Mouse (Mus musculus) myocyte (in vitro differentiated cells): ENCODE measurements at regions not wholly inside any gene's neighbourhood (a gene's known extent, or its start where the extent isn't known, plus 50 kb on each side); places are given as distances from the start of the nearest gene placed in this dataset.

Source experiments
- H3K27me3 ChIP-seq: one replicate; pipeline ENCODE4 v1.6.1; 2011; ENCODE audit not compliant: control insufficient read depth, insufficient read depth, insufficient read length
- H3K36me3 ChIP-seq: one replicate; pipeline ENCODE4 v1.6.1; 2011; ENCODE audit not compliant: control insufficient read depth, insufficient read depth
- H3K4me2 ChIP-seq: one replicate; pipeline ENCODE4 v1.6.1; 2011; ENCODE audit warnings: low read depth, control low read depth
- H3K4me3 ChIP-seq: one replicate; pipeline ENCODE4 v1.5.1; 2011; ENCODE audit warnings: mild to moderate bottlenecking, control low read depth, moderate library complexity
- H3K79me2 ChIP-seq: one replicate; pipeline ENCODE4 v1.6.1; 2011; ENCODE audit not compliant: control insufficient read depth, insufficient read depth
- H3ac ChIP-seq: one replicate; pipeline ENCODE4 v1.6.1; 2011; ENCODE audit not compliant: control insufficient read depth, insufficient read length
- CEBPB ChIP-seq: IDR thresholded peaks from 2 replicates; pipeline ENCODE4 v1.6.1; 2011; ENCODE audit warnings: mild to moderate bottlenecking, moderate library complexity; ENCODE audit not compliant: poor library complexity, insufficient read depth, severe bottlenecking
- E2F4 ChIP-seq: IDR thresholded peaks from one replicate; pipeline ENCODE4 v1.6.1; 2011; ENCODE audit warnings: mild to moderate bottlenecking, control low read depth, moderate library complexity; ENCODE audit not compliant: insufficient read depth
- MAX ChIP-seq: IDR thresholded peaks from one replicate; pipeline ENCODE4 v1.6.1; 2011; ENCODE audit warnings: low read depth, mild to moderate bottlenecking, control low read depth
- MYOD1 ChIP-seq, 3 experiments: IDR thresholded peaks; one replicate each; pipeline ENCODE4 v1.6.1; 2011; ENCODE audit warnings: control low read depth in 2 of 3, low read depth in 2 of 3, mild to moderate bottlenecking in 2 of 3, moderate library complexity in 1 of 3; ENCODE audit not compliant: insufficient read length in 2 of 3, control insufficient read depth in 1 of 3
- MYOG ChIP-seq, 3 experiments: IDR thresholded peaks; one replicate each; pipeline ENCODE4 v1.6.1; 2011; ENCODE audit warnings: control low read depth in 2 of 3, low read depth in 2 of 3, mild to moderate bottlenecking in 2 of 3; ENCODE audit not compliant: insufficient read length in 2 of 3, control insufficient read depth in 1 of 3, insufficient read depth in 1 of 3
- POLR2A ChIP-seq: IDR thresholded peaks from one replicate; pipeline ENCODE4 v1.6.1; 2011; ENCODE audit warnings: low read depth, mild to moderate bottlenecking, control low read depth, moderate library complexity; ENCODE audit not compliant: insufficient read length
- POLR2AphosphoS2 ChIP-seq: IDR thresholded peaks from one replicate; pipeline ENCODE4 v1.6.1; 2011; ENCODE audit warnings: low read depth, control low read depth; ENCODE audit not compliant: insufficient read length
- REST ChIP-seq: IDR thresholded peaks from one replicate; pipeline ENCODE4 v1.6.1; 2011; ENCODE audit warnings: mild to moderate bottlenecking, control low read depth, moderate library complexity; ENCODE audit not compliant: insufficient read depth, insufficient read length
- SRF ChIP-seq: IDR thresholded peaks from one replicate; pipeline ENCODE4 v1.6.1; 2011; ENCODE audit warnings: low read depth; ENCODE audit not compliant: control insufficient read depth, insufficient read length
- TCF12 ChIP-seq: IDR thresholded peaks from one replicate; pipeline ENCODE4 v1.6.1; 2011; ENCODE audit warnings: mild to moderate bottlenecking, control low read depth; ENCODE audit not compliant: poor library complexity, insufficient read depth, severe bottlenecking
- TCF3 ChIP-seq: IDR thresholded peaks from one replicate; pipeline ENCODE4 v1.6.1; 2011; ENCODE audit warnings: low read depth, control low read depth; ENCODE audit not compliant: insufficient read length
- USF1 ChIP-seq: IDR thresholded peaks from one replicate; pipeline ENCODE4 v1.6.1; 2011; ENCODE audit warnings: low read depth, mild to moderate bottlenecking, control low read depth, moderate library complexity

- no peak overlapping the region for H3K4me2 ChIP-seq
- H3K79me2 ChIP-seq = no peaks in the 10 kb centered on the region
- no peak overlapping the region for H3ac ChIP-seq
- no peaks in the 10 kb centered on the region for H3K36me3 ChIP-seq
- TF ChIP-seq SRF = no peak
- TF ChIP-seq TCF3 = no peak
- no peak for TF ChIP-seq MYOD1 (IDR thresholded peaks at IDR 0.05; ENCODE audit: control insufficient read depth in 1 of 3, insufficient read length in 2 of 3, low read depth in 2 of 3)
- TF ChIP-seq CEBPB = no peak
- no peak for TF ChIP-seq E2F4
- TF ChIP-seq POLR2A = no peak
- no peak for TF ChIP-seq MYOG (IDR thresholded peaks at IDR 0.05; ENCODE audit: control insufficient read depth in 1 of 3, insufficient read depth in 1 of 3, insufficient read length in 2 of 3, low read depth in 2 of 3)
- no peak for TF ChIP-seq TCF12
- no peak for TF ChIP-seq REST
- TF ChIP-seq USF1 = no peak
- no peak for TF ChIP-seq MAX
- TF ChIP-seq POLR2AphosphoS2 = no peak
- no peaks in the 10 kb centered on the region for H3K27me3 ChIP-seq
- H3K4me3 ChIP-seq = no peak overlapping the region
These were observed 91.1 kb downstream of the Gm10260 start for GRCm38 (mm10) chr13:97669366-97669765.

- no peak for TF ChIP-seq POLR2A
- no peak for TF ChIP-seq USF1
- no peak for TF ChIP-seq TCF12
- TF ChIP-seq MYOD1 (IDR thresholded peaks at IDR 0.05; ENCODE audit: control insufficient read depth in 1 of 3, insufficient read length in 2 of 3, low read depth in 2 of 3) = no peak
- no peak for TF ChIP-seq TCF3
- TF ChIP-seq MAX = no peak
- TF ChIP-seq SRF = no peak
- no peak for TF ChIP-seq CEBPB
- no peak for TF ChIP-seq POLR2AphosphoS2
- TF ChIP-seq MYOG (IDR thresholded peaks at IDR 0.05; ENCODE audit: control insufficient read depth in 1 of 3, insufficient read depth in 1 of 3, insufficient read length in 2 of 3, low read depth in 2 of 3) = no peak
- TF ChIP-seq REST = no peak
- no peak for TF ChIP-seq E2F4
- Histone ChIP-seq H3K79me2 (no peaks in the 10 kb centered on the region), H3K27me3 (no peaks in the 10 kb centered on the region), H3ac (no peak overlapping the region), H3K4me2 (no peak overlapping the region), H3K36me3 (no peaks in the 10 kb centered on the region), H3K4me3 (no peak overlapping the region)
These were observed 91.5 kb downstream of the Gm10260 start for GRCm38 (mm10) chr13:97668910-97669309.

GRCm38 (mm10) chr13:97667313-97667712 lies 93.1 kb downstream of the Gm10260 start:
- Histone ChIP-seq H3K4me3 (no peak overlapping the region), H3K4me2 (no peak overlapping the region), H3ac (no peak overlapping the region), H3K79me2 (no peaks in the 10 kb centered on the region), H3K36me3 (no peaks in the 10 kb centered on the region), H3K27me3 (no peaks in the 10 kb centered on the region)
- no peak for TF ChIP-seq E2F4
- TF ChIP-seq REST = no peak
- TF ChIP-seq POLR2AphosphoS2 = no peak
- no peak for TF ChIP-seq TCF3
- no peak for TF ChIP-seq POLR2A

GRCm38 (mm10) chr13:97666761-97667160 lies 93.7 kb downstream of the Gm10260 start:
- Histone ChIP-seq H3K79me2 (no peaks in the 10 kb centered on the region), H3K27me3 (no peaks in the 10 kb centered on the region), H3K4me3 (no peak overlapping the region), H3K4me2 (no peak overlapping the region), H3K36me3 (no peaks in the 10 kb centered on the region), H3ac (no peak overlapping the region)
- TF ChIP-seq POLR2AphosphoS2 (no peak), CEBPB (no peak), SRF (no peak), TCF3 (no peak), POLR2A (no peak), MYOG (IDR thresholded peaks at IDR 0.05; ENCODE audit: control insufficient read depth in 1 of 3, insufficient read depth in 1 of 3, insufficient read length in 2 of 3, low read depth in 2 of 3) (no peak), E2F4 (no peak)

- Histone ChIP-seq H3K4me3 (no peak overlapping the region), H3K4me2 (no peak overlapping the region), H3K27me3 (no peaks in the 10 kb centered on the region), H3K79me2 (no peaks in the 10 kb centered on the region), H3K36me3 (no peaks in the 10 kb centered on the region), H3ac (no peak overlapping the region)
- TF ChIP-seq USF1 = no peak
- TF ChIP-seq MAX = no peak
- no peak for TF ChIP-seq MYOG (IDR thresholded peaks at IDR 0.05; ENCODE audit: control insufficient read depth in 1 of 3, insufficient read depth in 1 of 3, insufficient read length in 2 of 3, low read depth in 2 of 3)
- no peak for TF ChIP-seq POLR2A
These were observed 95.2 kb downstream of the Gm10260 start for GRCm38 (mm10) chr13:97665226-97665625.
